Mouse (Mus musculus): ENCODE results near the gene Smarcd1.

DNA sequence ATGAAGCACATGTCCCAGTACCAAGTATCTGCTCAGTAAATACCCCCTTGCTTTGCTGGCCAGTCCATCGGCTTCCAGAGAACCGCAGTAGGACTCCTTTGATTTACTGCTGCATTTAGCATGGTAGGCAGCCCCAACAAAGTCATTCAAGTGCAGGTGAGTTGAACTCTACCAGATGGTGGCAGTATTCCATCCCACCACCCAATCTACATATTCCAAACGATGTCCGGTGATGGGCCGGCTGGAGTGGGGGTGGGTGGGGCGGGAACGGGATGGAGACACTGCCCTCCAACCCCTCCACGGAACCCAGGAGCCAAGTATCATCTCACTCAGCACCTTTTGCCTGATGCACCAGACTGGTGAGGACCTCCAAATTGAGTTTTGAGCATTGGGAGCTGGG is 48.6 kb upstream of the Smarcd1 start:
- TF ChIP-seq POLR2A (IDR thresholded peaks at IDR 0.05; ENCODE audit: low read depth, low read length) (no peak), CTCF (IDR thresholded peaks at IDR 0.05; ENCODE audit: extremely low read depth, insufficient read depth, insufficient read length, insufficient replicate concordance) (no peak)

All from spleen, adult 2 months (tissue).